Mouse (Mus musculus): ENCODE measurements around the gene Dmrtb1. TPM values are rescaled to one million over a fixed set of nuclear protein-coding genes. Genes with fewer than 3 reads are reported as not detected.
A peak's percentile ranks its signal among the peaks of the same experiment; 100 is the strongest.

The Dmrtb1 gene
- total RNA-seq (2014; fragmentation: Nextera tagmentation) (not detected in 2 replicates), total RNA-seq (2017) (not detected in 2 replicates)

GRCm38 (mm10) chr4:107684130-107684529 lies at the start of gene Dmrtb1:
Dmrtb1 (minus strand) TSS chr4:107684230.
- no peak for ATAC-seq (replicated peaks; ENCODE audit: low FRiP score, low TSS enrichment, poor library complexity, severe bottlenecking)

DNA sequence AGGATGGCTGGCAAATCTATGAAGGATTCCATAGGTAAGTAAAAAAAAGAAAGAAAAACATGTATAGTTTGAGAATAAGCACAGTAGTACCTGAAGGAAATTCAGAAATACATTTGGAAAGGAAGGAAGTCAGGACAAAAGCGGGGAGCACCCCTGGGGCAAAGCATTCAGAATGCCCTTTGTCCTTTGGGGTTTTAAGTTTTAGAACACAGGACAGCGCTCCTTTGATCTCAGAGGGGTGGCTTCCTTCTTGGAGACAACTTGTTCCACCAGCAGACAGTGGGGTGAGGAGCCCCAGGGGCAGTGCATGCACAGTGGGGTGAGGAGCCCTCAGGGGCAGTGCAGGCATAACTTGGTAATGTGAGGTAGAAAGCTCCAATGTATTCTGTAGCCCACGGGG lies 49.6 kb upstream of the Dmrtb1 start:
- ATAC-seq (replicated peaks; ENCODE audit: low FRiP score, low TSS enrichment, poor library complexity, severe bottlenecking) = no peak

DNA sequence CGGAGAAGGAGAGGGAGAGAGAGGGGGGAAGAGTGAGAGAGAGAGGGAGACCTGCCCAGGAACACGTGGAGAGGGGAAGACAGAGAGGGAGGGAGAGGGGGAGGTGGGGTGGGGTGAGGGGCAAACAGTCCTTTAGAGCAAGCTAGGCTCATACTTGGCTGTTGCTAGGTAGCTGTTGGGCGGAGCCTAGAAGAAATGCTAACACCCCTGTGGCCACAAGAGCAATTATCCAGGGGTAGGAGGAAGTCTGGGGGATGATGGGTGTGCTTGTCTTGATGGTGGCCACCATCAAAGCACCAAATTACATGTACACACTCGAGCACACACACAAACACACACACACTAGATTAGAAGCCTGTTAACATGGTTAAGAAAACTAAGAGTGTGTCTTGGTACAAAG lies 48.6 kb upstream of the Dmrtb1 start:
- no peak for ATAC-seq (replicated peaks; ENCODE audit: low FRiP score, low TSS enrichment, poor library complexity, severe bottlenecking)

DNA sequence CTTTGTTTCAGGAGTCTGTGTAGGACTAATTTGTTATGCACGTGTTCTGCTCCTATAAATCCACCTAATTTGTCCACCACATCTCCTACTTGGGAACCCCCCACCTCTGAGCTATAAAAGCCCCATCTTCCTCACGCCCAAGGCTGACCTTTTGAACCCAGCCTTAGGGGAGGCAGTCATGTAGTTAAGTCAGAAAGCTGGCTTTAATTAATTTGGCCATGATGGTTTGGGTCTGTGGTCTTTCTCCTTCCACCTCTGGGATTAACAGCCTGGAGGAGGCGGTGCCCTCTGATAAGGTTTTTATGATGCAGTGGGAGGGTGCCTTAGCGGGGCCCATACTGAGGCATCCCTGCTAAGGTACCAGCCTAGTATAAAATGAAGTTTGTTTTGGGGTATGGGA lies 48.2 kb upstream of the Dmrtb1 start:
- ATAC-seq (replicated peaks; ENCODE audit: low FRiP score, low TSS enrichment, poor library complexity, severe bottlenecking) = no peak

- no peak for ATAC-seq (replicated peaks; ENCODE audit: low FRiP score, low TSS enrichment, poor library complexity, severe bottlenecking)
Observed at GRCm38 (mm10) chr4:107731088-107731465, 47.0 kb upstream of the Dmrtb1 start.

DNA sequence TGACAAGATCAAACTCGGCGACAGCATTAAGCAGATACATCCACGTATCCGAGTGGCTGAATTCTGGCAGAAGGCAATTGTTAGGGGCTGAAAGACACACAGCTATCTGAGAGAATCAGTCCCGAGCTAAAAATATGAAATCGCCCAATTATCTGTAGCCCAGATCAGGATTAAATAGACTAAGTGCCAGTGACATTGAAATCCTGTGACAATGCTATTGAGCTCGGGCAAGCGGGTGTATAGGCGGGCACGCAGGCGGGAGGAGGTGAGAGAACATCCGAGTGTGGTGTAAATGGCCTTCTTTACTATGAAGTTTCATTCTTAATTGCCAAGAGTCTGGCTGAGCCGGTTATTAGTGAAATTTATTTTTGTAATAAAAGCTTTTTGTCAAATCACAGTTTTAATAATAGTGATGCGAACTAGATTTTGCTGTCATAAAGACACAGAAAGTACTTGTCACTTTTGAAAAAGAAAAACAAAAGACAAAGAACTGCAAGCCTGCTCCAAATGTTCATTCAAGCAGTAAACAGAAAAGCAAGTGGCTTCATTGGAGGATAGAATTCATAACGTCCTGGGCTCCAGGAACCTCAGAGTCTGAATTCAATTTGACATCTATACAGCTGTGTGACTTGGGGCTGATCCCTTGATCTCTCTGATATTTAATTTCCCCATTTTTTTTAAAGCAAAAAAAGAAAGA lies 46.5 kb upstream of the Dmrtb1 start:
- ATAC-seq (replicated peaks; ENCODE audit: low FRiP score, low TSS enrichment, poor library complexity, severe bottlenecking) = no peak

DNA sequence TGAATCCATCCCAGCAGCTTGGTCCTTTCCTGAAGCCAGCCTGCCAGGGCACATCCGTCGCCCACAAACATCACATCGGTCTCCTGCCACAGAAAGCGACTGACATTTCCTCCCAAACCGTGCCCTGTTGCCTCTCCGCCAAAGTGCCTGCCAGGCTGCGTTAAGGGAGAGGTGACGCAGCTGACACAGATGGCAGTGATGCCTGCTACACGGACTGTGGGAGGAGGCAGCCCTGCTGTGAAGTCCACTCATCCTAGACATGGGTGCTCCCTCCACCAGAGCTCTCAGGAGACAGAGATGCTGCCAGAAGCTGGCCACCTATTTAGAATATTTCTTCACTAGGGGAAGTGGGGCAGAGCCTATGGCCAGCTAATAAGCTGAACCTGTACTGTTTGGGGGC lies 41.4 kb upstream of the Dmrtb1 start:
- ATAC-seq (replicated peaks; ENCODE audit: low FRiP score, low TSS enrichment, poor library complexity, severe bottlenecking) = no peak

GRCm38 (mm10) chr4:107720043-107720830 lies 36.2 kb upstream of the Dmrtb1 start:
- ATAC-seq (replicated peaks; ENCODE audit: low FRiP score, low TSS enrichment, poor library complexity, severe bottlenecking) = peak; percentile 87

GRCm38 (mm10) chr4:107719161-107719560 lies 35.1 kb upstream of the Dmrtb1 start:
- no peak for ATAC-seq (replicated peaks; ENCODE audit: low FRiP score, low TSS enrichment, poor library complexity, severe bottlenecking)

GRCm38 (mm10) chr4:107718720-107719119 lies 34.7 kb upstream of the Dmrtb1 start:
- no peak for ATAC-seq (replicated peaks; ENCODE audit: low FRiP score, low TSS enrichment, poor library complexity, severe bottlenecking)

DNA sequence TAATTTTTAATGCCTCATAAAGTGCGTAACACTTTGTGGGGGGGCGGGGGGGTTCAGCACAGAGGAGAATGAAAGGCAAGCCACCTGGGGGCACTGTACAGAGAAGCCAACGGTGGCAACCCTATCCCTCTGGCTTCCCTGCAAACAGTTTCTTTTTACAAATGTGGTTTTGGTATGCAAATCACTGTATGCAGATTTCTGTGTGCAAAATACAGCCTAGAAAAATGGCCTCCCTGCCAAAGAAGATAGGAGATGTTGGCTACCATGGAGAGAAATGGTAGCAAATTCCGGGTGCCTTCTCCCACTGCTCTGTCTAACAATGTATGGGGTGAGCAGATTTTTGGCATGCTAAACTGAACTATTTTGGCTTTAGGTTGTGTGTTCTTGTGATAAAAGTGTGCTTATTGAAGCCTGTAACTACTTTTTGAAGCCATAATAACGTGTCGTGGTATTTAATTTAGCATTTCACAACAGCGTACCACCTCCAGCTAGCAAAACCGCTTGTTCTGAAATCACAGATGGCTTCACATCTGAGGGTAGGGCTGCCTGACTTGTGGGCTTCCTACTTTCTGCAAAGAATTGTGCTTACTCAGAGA lies 33.8 kb upstream of the Dmrtb1 start:
- ATAC-seq (replicated peaks; ENCODE audit: low FRiP score, low TSS enrichment, poor library complexity, severe bottlenecking) = no peak

GRCm38 (mm10) chr4:107716754-107717299 lies 32.8 kb upstream of the Dmrtb1 start:
- ATAC-seq (replicated peaks; ENCODE audit: low FRiP score, low TSS enrichment, poor library complexity, severe bottlenecking) = no peak

- no peak for ATAC-seq (replicated peaks; ENCODE audit: low FRiP score, low TSS enrichment, poor library complexity, severe bottlenecking)
Observed at GRCm38 (mm10) chr4:107706884-107707283, 22.9 kb upstream of the Dmrtb1 start.

DNA sequence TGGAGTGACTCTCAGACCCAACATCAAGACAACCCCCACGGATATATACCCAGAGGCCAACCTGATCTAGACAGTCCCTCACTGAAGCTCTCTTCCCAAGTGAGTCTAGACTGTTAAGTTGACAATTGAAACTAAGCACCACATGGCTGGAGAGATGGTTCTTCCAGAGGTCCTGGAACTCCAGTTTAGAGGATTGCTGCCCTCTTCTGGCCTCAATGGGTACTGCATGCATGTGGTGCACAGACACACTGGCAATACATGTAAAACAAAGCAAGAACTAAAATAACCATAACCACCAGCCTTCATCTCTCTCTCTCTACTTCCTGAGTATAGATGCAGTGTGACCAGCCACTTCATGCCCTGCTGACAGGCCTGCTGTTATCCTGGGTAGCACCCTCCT lies 20.2 kb upstream of the Dmrtb1 start:
- no peak for ATAC-seq (replicated peaks; ENCODE audit: low FRiP score, low TSS enrichment, poor library complexity, severe bottlenecking)

- no peak for ATAC-seq (replicated peaks; ENCODE audit: low FRiP score, low TSS enrichment, poor library complexity, severe bottlenecking)
Observed at GRCm38 (mm10) chr4:107701679-107702078, 17.6 kb upstream of the Dmrtb1 start.

GRCm38 (mm10) chr4:107701116-107701515 lies 17.1 kb upstream of the Dmrtb1 start:
- ATAC-seq (replicated peaks; ENCODE audit: low FRiP score, low TSS enrichment, poor library complexity, severe bottlenecking) = no peak

GRCm38 (mm10) chr4:107699271-107699670 lies 15.2 kb upstream of the Dmrtb1 start:
- ATAC-seq (replicated peaks; ENCODE audit: low FRiP score, low TSS enrichment, poor library complexity, severe bottlenecking) = no peak

- no peak for ATAC-seq (replicated peaks; ENCODE audit: low FRiP score, low TSS enrichment, poor library complexity, severe bottlenecking)
Observed at GRCm38 (mm10) chr4:107693816-107694215, 9.8 kb upstream of the Dmrtb1 start.

DNA sequence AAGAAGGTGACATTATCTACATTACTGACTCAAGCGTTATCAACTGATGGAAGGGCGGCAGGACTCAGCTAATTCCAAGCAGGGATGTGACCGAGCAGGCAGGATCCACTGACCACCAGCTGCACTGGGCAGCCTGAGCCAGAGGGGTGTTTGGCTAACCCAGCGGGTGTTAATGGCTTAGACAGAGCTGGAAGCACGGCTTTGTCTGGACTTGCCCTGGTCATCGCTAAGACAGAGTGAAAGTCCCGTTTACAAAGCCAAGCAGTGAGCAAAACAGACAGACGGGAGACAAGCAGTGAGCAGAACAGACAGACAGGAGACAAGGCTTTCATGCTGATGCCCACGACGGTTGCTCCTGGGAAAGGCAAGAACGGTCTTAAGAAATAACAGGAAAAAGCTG lies 4.2 kb upstream of the Dmrtb1 start:
- no peak for ATAC-seq (replicated peaks; ENCODE audit: low FRiP score, low TSS enrichment, poor library complexity, severe bottlenecking)

DNA sequence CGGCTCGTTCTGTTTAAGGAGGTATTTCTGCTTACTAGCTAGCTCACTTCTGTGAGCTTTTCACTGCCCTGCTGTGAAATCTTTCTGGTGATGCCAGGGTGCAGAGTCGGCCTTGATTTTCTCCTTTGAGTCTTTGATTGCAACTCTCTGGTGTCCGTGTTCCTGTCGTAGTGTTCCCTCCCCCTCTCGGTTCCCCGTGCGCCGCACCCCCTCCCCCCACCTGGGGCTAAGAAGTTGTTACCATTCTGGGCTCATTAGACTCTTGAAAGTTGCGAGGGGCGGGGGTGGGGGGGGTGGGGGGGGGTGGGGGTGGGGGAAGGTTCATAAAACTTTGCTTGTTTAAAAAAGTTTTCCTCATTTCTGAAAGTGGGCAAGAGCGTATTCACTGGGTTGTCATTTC lies 3.1 kb upstream of the Dmrtb1 start:
- ATAC-seq (replicated peaks; ENCODE audit: low FRiP score, low TSS enrichment, poor library complexity, severe bottlenecking) = no peak
